Mouse (Mus musculus): ENCODE measurements around the gene Galnt7. TPM values are rescaled to one million over a fixed set of nuclear protein-coding genes. Genes with fewer than 3 reads are reported as not detected.
A peak's percentile ranks its signal among the peaks of the same experiment; 100 is the strongest.

Galnt7 gene
- polyA plus RNA-seq, 1 experiment from 2014 or later: 11.7 TPM

DNA sequence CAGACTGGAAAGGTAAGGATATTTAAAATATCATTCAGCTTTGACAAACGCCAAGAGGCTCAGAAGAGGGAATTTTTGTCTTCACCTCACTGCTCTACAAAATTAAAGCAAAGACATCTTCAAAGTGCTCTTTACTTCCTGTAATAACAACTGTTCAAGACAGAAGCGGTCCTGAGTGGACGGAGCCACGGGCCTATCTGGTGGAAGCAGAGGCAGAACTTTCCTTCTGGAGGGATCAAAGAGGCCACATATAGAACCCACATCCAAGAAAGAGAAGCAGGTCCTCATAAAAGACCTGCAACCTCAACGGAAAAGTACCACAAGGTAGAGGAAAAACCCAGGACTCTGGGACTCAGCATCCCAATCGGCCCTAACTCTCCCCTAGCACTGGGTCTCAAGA is 2.6 kb downstream of the Galnt7 start:
- ATAC-seq (ENCODE audit: low FRiP score): no peak
- peaks cover 17% of the 10 kb centered on the region for H3K4me1 ChIP-seq
- no peak overlapping the region for H3K9ac ChIP-seq (replicated peaks)
- H3K4me2 ChIP-seq: no peak overlapping the region
- H3K4me3 ChIP-seq (replicated peaks): no peak overlapping the region
- H3K9me3 ChIP-seq (replicated peaks): no peaks in the 10 kb centered on the region
- no peaks in the 10 kb centered on the region for H3K27me3 ChIP-seq (replicated peaks)
- 84% methylated on average over 6 of the region's 6 CpGs for WGBS
- H3K36me3 ChIP-seq: no peaks in the 10 kb centered on the region
- H3K27ac ChIP-seq (replicated peaks): no peak overlapping the region

DNA sequence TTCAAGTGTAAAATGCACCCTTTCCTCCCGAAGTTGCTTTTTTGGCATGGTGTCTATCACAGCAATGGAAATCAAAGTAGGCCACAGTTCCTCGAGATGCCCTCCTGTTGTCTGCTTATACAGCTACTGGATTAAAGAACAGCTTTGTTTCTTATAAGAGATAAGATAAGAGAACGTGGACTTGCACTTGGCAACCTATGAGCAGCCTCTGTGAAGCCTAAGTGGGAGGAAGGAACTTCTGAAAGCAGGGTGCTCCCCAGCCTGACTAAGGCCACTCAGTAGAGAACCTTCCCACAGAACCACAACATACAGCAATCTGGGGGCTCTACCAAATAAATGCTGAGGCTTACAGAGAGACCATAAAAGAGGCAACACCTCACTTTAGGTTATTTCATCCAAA is 5.3 kb downstream of the Galnt7 start:
- H3K36me3 ChIP-seq: no peaks in the 10 kb centered on the region
- peaks cover 25% of the 10 kb centered on the region for H3K4me1 ChIP-seq
- H3K27me3 ChIP-seq (replicated peaks): no peaks in the 10 kb centered on the region
- no peak overlapping the region for H3K4me2 ChIP-seq
- no peak overlapping the region for H3K4me3 ChIP-seq (replicated peaks)
- whole genome bisulfite sequencing: 86% methylated on average over 3 of the region's 3 CpGs
- no peaks in the 10 kb centered on the region for H3K9me3 ChIP-seq (replicated peaks)
- no peak overlapping the region for H3K9ac ChIP-seq (replicated peaks)
- ATAC-seq (ENCODE audit: low FRiP score): no peak
- no peak overlapping the region for H3K27ac ChIP-seq (replicated peaks)

DNA sequence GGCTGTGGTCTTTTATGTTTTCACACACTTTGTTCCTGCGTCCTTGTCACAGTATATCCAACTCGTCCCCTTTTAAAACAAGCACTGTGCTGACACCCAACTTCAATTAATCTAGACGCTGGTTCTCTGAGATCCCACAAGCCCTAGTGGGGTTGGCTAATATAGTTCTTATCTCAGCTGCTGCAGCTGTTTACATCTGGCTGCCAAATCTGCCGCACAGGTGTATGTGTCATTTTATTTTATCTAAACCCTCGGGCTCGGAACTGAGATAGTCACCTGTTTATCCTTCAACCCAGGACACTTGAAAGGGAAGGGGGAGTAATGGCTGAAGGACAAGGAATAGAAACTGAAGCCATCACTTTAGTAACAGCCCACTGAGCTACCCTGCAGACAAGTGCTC is 8.6 kb downstream of the Galnt7 start:
- ATAC-seq (ENCODE audit: low FRiP score): no peak
- no peaks in the 10 kb centered on the region for H3K27me3 ChIP-seq (replicated peaks)
- H3K9ac ChIP-seq (replicated peaks): no peak overlapping the region
- no peaks in the 10 kb centered on the region for H3K36me3 ChIP-seq
- H3K27ac ChIP-seq (replicated peaks): no peak overlapping the region
- H3K4me3 ChIP-seq (replicated peaks): no peak overlapping the region
- no peaks in the 10 kb centered on the region for H3K9me3 ChIP-seq (replicated peaks)
- 85% methylated on average over 6 of the region's 6 CpGs for WGBS
- peaks cover 22% of the 10 kb centered on the region for H3K4me1 ChIP-seq
- H3K4me2 ChIP-seq: no peak overlapping the region

DNA sequence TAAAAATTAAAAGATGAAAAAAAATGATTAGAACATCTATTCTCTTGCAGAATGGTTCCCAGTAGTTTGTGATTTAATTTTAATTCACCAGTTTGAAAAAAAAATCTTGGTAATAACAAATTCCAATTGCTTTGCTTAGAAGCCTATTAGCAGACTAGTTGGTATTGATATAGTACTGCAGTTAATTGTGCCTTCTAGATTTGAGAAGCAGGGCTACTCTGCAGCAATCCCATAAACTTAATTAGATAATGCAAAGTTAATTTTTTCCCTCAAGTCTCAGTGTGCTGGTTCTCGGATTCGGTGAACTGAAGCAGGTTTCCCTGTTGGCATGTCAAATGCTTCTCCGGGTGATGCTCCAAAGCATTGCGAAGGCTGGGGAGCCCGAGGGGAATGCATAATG is 10.1 kb downstream of the Galnt7 start:
- H3K4me1 ChIP-seq: peaks cover 27% of the 10 kb centered on the region
- peak; percentile 72 for ATAC-seq (ENCODE audit: low FRiP score)
- H3K36me3 ChIP-seq: no peaks in the 10 kb centered on the region
- 0 out of 2 replicates have a peak overlapping the region, but pooled peaks have one; percentile 3 for H3K4me2 ChIP-seq
- H3K9ac ChIP-seq (replicated peaks): no peak overlapping the region
- no peaks in the 10 kb centered on the region for H3K27me3 ChIP-seq (replicated peaks)
- H3K9me3 ChIP-seq (replicated peaks): no peaks in the 10 kb centered on the region
- no peak overlapping the region for H3K4me3 ChIP-seq (replicated peaks)
- no peak overlapping the region for H3K27ac ChIP-seq (replicated peaks)
- WGBS: 39% methylated on average over 5 of the region's 5 CpGs

DNA sequence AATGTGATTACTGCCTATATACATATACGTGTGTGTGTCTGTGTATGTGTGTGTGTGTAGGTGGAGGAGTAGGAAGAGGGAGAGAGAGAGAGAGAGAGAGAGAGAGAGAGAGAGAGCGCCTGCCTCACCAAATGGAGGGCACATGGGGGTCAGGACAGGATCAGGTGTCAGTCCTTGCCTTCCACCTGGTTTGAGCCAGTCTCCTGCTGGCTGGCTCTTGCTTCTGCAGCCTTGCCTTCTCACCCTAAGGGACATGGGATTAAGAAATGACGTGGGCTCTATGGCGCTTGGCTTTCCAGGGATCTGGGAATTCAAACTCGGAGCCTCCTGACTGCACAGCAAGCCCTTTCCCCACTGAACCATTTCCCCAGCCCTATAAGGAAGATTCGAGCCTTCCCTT is 13.9 kb downstream of the Galnt7 start:
- Histone ChIP-seq H3K9ac (replicated peaks) (no peak overlapping the region), H3K27ac (replicated peaks) (no peak overlapping the region), H3K4me2 (no peak overlapping the region), H3K36me3 (no peaks in the 10 kb centered on the region), H3K9me3 (replicated peaks) (no peaks in the 10 kb centered on the region), H3K4me3 (replicated peaks) (no peak overlapping the region), H3K27me3 (replicated peaks) (no peaks in the 10 kb centered on the region), H3K4me1 (peaks cover 20% of the 10 kb centered on the region)
- 43% methylated on average over 5 of the region's 6 CpGs for WGBS
- no peak for ATAC-seq (ENCODE audit: low FRiP score)

DNA sequence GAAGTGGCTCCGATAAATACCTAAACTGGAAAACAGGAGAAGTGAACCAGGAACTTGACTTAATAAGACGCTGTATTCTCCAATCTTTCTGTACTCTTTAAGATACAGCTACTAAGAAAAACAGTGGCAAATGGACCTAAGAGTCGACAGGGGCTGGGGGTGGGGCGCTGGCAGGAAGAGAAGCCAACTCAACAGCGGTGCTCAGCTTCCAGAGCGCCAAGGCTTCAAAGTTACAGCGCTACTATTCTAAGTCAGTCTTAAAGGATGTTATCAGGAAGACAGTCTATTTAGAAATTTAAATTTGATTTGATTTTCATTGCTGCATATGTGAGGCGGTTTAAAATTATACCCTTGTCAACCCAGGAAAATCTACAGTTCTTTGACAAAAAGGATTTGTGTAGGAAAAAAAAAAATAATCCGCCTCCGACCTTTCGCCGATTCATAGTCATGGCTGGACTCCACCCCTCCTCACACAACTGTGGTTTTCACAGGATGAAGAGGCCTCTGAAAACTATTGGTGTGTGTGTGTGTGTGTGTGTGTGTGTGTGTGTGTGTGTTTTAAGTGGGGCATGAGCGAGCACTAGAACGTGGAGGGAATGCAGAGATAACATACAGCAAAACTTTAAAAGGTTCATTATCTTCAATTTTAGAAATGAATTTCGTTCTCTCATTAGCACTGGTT is 15.1 kb downstream of the Galnt7 start:
- H3K27me3 ChIP-seq (replicated peaks): no peaks in the 10 kb centered on the region

DNA sequence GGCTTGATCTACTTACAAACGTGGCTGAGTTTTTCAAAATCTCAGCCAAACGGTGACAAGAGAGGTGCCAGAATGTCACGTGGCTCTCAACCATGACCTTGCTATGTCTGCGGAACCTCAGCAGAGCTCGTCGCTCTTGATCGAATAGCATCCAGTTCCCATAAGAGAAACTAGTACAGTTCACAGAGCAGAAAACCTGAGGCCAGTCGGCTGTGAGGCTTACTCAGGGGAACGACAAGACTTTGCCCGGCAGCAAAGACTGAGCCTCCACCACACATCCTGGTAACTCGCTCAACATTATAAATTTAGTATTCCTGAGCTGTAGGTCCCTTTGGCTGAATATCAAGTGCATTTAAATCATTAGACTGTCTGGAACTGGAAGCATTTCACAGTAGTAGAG is 16.1 kb downstream of the Galnt7 start:
- Histone ChIP-seq H3K27me3 (replicated peaks) (no peaks in the 10 kb centered on the region), H3K9me3 (replicated peaks) (no peaks in the 10 kb centered on the region), H3K9ac (replicated peaks) (no peak overlapping the region), H3K4me3 (replicated peaks) (no peak overlapping the region), H3K4me2 (no peak overlapping the region), H3K27ac (replicated peaks) (no peak overlapping the region), H3K4me1 (peaks cover 8% of the 10 kb centered on the region), H3K36me3 (no peaks in the 10 kb centered on the region)
- ATAC-seq (ENCODE audit: low FRiP score): no peak
- 89% methylated on average over 11 of the region's 11 CpGs for WGBS

More for the DNA sequence above, 15.1 kb downstream of the Galnt7 start:
- Histone ChIP-seq H3K9me3 (replicated peaks) (no peaks in the 10 kb centered on the region), H3K4me1 (peaks cover 12% of the 10 kb centered on the region), H3K4me3 (replicated peaks) (no peak overlapping the region), H3K9ac (replicated peaks) (no peak overlapping the region), H3K36me3 (no peaks in the 10 kb centered on the region), H3K4me2 (no peak overlapping the region), H3K27ac (replicated peaks) (no peak overlapping the region)
- ATAC-seq (ENCODE audit: low FRiP score): no peak
- 86% methylated on average over 15 of the region's 15 CpGs for WGBS

DNA sequence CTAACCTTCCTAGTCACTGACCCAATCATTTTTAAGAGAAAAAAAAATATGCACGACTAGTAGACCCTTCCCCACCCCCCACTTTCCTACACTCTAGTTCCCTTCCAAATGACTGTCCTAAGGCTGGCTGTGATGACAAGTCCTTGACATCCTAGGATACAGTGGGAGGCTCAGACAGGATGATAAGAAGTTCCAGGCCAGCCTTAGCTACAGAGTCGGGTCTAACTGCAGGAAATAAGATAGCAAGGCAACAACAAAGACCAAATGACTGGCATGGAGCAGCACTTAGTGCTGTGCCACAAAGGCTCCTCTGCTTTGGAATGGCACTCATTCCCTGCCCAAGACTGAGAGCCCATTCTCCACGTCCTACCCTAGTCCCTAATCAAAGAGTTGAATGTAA is 16.6 kb downstream of the Galnt7 start:
- ATAC-seq (ENCODE audit: low FRiP score): no peak
- 83% methylated on average over 3 of the region's 3 CpGs for WGBS
- no peak overlapping the region for H3K4me2 ChIP-seq
- H3K9me3 ChIP-seq (replicated peaks): no peaks in the 10 kb centered on the region
- H3K27ac ChIP-seq (replicated peaks): no peak overlapping the region
- H3K4me1 ChIP-seq: peaks cover 8% of the 10 kb centered on the region
- H3K27me3 ChIP-seq (replicated peaks): no peaks in the 10 kb centered on the region
- H3K9ac ChIP-seq (replicated peaks): no peak overlapping the region
- no peaks in the 10 kb centered on the region for H3K36me3 ChIP-seq
- no peak overlapping the region for H3K4me3 ChIP-seq (replicated peaks)

DNA sequence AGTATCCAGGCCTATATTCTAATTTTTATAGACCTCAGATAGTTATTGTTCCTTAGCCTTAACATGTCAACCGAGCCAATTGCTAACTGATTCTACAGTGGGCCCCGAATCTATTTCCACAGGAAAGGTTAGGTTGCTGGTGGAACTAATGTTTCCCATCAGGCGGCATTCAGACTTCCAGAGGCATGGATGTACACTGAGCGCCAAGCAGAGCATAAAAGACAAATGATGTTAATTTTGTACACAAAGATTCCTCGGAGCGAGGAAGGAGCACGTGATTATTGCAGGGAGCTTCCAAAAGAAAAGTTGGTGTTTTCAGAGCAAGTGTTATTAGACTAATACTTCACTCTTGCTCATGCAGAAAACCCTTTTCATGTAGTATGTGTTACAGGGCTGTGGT is 21.1 kb downstream of the Galnt7 start:
- Histone ChIP-seq H3K4me2 (no peak overlapping the region), H3K36me3 (no peaks in the 10 kb centered on the region), H3K27me3 (replicated peaks) (no peaks in the 10 kb centered on the region), H3K27ac (replicated peaks) (no peak overlapping the region), H3K4me1 (0 out of 2 replicates have a peak, but pooled peaks cover 9% of the 10 kb centered on the region), H3K4me3 (replicated peaks) (no peak overlapping the region), H3K9ac (replicated peaks) (no peak overlapping the region), H3K9me3 (replicated peaks) (no peaks in the 10 kb centered on the region)
- 61% methylated on average over 7 of the region's 7 CpGs for WGBS
- ATAC-seq (ENCODE audit: low FRiP score): peak; percentile 56; the same call in 1 of the 2 replicates

DNA sequence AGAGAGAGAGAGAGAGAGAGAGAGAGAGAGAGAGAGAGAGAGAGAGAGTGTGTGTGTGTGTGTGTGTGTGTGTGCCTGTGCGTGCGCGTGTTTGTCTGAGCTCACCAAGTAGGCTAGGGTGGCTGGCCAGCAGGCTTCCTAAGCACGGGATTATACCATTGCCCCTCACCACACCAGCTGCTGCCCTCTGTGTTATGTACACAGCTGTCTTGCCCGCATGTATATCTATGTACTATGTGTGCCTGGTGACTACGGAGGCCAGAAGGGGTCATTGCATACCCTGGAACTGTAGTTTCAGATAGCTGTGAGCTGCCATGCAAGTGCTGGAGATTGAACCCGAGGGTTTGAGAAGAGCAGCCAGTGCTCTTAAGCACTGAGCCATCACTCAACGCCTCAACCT is 22.7 kb downstream of the Galnt7 start:
- Histone ChIP-seq H3K36me3 (no peaks in the 10 kb centered on the region), H3K4me2 (no peak overlapping the region), H3K9me3 (replicated peaks) (no peaks in the 10 kb centered on the region), H3K4me1 (0 out of 2 replicates have a peak, but pooled peaks cover 13% of the 10 kb centered on the region), H3K27ac (replicated peaks) (no peak overlapping the region), H3K9ac (replicated peaks) (no peak overlapping the region), H3K4me3 (replicated peaks) (no peak overlapping the region), H3K27me3 (replicated peaks) (no peaks in the 10 kb centered on the region)
- ATAC-seq (ENCODE audit: low FRiP score): no peak
- 93% methylated on average over 8 of the region's 8 CpGs for WGBS

DNA sequence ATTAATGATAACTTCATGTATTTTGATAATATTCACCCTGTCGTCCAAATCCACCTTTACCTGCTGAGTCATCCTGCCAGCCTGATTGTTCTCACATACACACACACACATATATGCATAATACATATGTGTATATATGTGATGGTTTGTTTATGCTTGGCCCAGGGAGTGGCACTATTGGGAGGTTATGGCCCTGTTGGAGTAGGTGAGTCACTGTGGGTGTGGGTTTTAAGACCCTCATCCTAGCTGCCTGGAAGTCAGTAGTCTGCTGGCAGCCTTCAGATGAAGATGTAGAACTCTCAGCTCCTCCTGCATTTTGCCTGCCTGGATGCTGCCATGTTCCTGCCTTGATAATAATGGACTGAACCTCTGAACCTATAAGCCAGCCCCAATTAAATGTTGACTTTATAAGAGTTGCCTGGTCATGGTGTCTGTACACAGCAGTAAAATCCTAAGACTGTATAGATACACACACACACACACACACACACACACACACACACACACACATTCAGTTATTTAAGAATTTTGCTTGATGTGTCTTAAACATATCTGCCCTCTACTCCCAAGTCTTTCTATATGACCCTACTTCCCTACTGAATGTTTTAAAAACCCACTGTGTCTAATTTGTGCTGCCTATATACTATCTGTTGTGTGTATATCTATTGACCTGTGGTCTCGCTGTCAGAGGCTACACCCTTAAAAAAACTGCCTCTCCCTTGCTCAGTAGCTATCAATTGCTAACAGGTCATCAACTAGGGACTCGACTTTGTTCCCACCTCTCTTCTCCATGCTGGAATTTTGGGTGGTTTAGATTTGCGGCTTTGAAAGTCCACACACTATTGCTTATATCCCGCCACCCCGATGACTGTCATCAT is 23.8 kb downstream of the Galnt7 start:
- 89% methylated on average over 6 of the region's 6 CpGs for WGBS
- H3K36me3 ChIP-seq: no peaks in the 10 kb centered on the region
- 0 out of 2 replicates have a peak, but pooled peaks cover 13% of the 10 kb centered on the region for H3K4me1 ChIP-seq
- no peak overlapping the region for H3K4me3 ChIP-seq (replicated peaks)
- H3K4me2 ChIP-seq: no peak overlapping the region
- ATAC-seq (ENCODE audit: low FRiP score): no peak
- no peaks in the 10 kb centered on the region for H3K9me3 ChIP-seq (replicated peaks)
- H3K9ac ChIP-seq (replicated peaks): no peak overlapping the region
- no peak overlapping the region for H3K27ac ChIP-seq (replicated peaks)
- no peaks in the 10 kb centered on the region for H3K27me3 ChIP-seq (replicated peaks)

All from neural tube, embryonic 15.5 days (tissue).